Mouse (Mus musculus): ENCODE results near the gene Rfc1.

- TF ChIP-seq CTCF (IDR thresholded peaks at IDR 0.05 in 2 of 3, conservative IDR thresholded peaks at IDR 0.05 in 1 of 3; ENCODE audit: control insufficient read depth in 1 of 3, insufficient read depth in 1 of 3, low read depth in 2 of 3, low read length in 3 of 3, poor library complexity in 1 of 3, severe bottlenecking in 1 of 3) (no peak), POLR2AphosphoS2 (IDR thresholded peaks at IDR 0.05; ENCODE audit: low read length) (no peak), MYB (IDR thresholded peaks at IDR 0.05; ENCODE audit: low read depth, low read length) (no peak), POLR2A (IDR thresholded peaks at IDR 0.05; ENCODE audit: control insufficient read depth in 1 of 2, insufficient read depth in 1 of 2, low read depth in 1 of 2, low read length in 2 of 2, poor library complexity in 1 of 2) (no peak), CHD2 (IDR thresholded peaks at IDR 0.05; ENCODE audit: low read length) (no peak)
Measured at GRCm38 (mm10) chr5:65231289-65232003, 104.0 kb downstream of the Rfc1 start.
